9 mouse cellular contexts compared by ENCODE assay signal in genomic region chr2:16356106-16356818, GRCm38 (mm10). TPM values are rescaled to one million over a fixed set of nuclear protein-coding genes. Genes with fewer than 3 reads are reported as not detected.
DNase-seq lines count a peak whose midpoint lies in the region; ATAC-seq lines count a peak whose summit lies in the region.
"Had no signal": no experiment of that assay in that cellular context is flagged by ENCODE, and none has a peak within 500 bp of the region (broad histone marks: within the 10 kb centered on the region; RNA-seq: fewer than 3 reads in every experiment).

Plxdc2 (plus strand) TSS chr2:16356304.

- H3K27ac ChIP-seq in liver, embryonic 15.5 days (replicated peaks), result no peak within 1 kb of the TSS
- H3K27ac ChIP-seq in neural tube, embryonic 12.5 days, result 0 out of 2 replicates have a peak within 1 kb of the TSS, but pooled peaks have one; percentile 15

- H3K4me1 ChIP-seq in liver, embryonic 15.5 days (replicated peaks), result no peaks in the 10 kb centered on the region; the same call in none of the 2 replicates
- H3K4me1 ChIP-seq in neural tube, embryonic 12.5 days, result peaks cover 7% of the 10 kb centered on the region

- H3K4me3 ChIP-seq in liver, embryonic 15.5 days (replicated peaks), result peak within 1 kb of the TSS; percentile 45
- H3K4me3 ChIP-seq in neural tube, embryonic 12.5 days, result peak within 1 kb of the TSS; percentile 59

- intact Hi-C loops in heart, postnatal 25 days (cut with DNase I), result loop anchor here (5.0 to 10.0 kb wide), 5 partner anchors 379 to 971 kb away; no protein-coding TSS in a partner anchor

- WGBS in liver, embryonic 15.5 days (ENCODE audit: insufficient replicate concordance), result under 1% methylated on average over 38 of the region's 45 CpGs
- under 1% methylated on average over 38 of the region's 45 CpGs for WGBS in neural tube, embryonic 12.5 days

- H3K4me2 ChIP-seq in liver, embryonic 15.5 days, result peak within 1 kb of the TSS; percentile 65
- H3K4me2 ChIP-seq in neural tube, embryonic 12.5 days (replicated peaks), result peak within 1 kb of the TSS; percentile 81

- H3K36me3 ChIP-seq in liver, embryonic 15.5 days (replicated peaks), result no peaks in the 10 kb centered on the region
- H3K36me3 ChIP-seq in neural tube, embryonic 12.5 days, result no peaks in the 10 kb centered on the region
- H3K36me3 ChIP-seq: G1E had no signal

- H3K9ac ChIP-seq in liver, embryonic 15.5 days, result no peak within 1 kb of the TSS
- H3K9ac ChIP-seq in neural tube, embryonic 12.5 days, result peak within 1 kb of the TSS; percentile 62

- peak; percentile 49 for DNase-seq in CD4-positive, CD25-positive, alpha-beta regulatory T cell, adult 2 months (ENCODE audit: low read depth, low spot score)
- DNase-seq in cerebellum, adult 11-12 months, result peak; percentile 80
- DNase-seq in forelimb bud, embryonic 11.5 days (ENCODE audit: low read depth, low spot score), result peak; percentile 83
- peak; percentile 59 for DNase-seq in heart, postnatal 25 days (ENCODE audit: low spot score)
- DNase-seq in layer of hippocampus, adult 11-12 months (ENCODE audit: low spot score), result peak; percentile 86
- DNase-seq in thymus, adult 18-20 months, result peak; percentile 73 to 76

- peaks cover 29% of the 10 kb centered on the region for H3K27me3 ChIP-seq in liver, embryonic 15.5 days
- H3K27me3 ChIP-seq in neural tube, embryonic 12.5 days (replicated peaks), result peaks cover 4% of the 10 kb centered on the region; the same call in 1 of the 2 replicates

- H3K9me3 ChIP-seq in liver, embryonic 15.5 days (replicated peaks), result no peaks in the 10 kb centered on the region
- no peaks in the 10 kb centered on the region for H3K9me3 ChIP-seq in neural tube, embryonic 12.5 days
- H3K9me3 ChIP-seq: G1E had no signal

- ATAC-seq in liver, embryonic 15.5 days (ENCODE audit: insufficient read depth), result no peak
- peak; percentile 90 for ATAC-seq in neural tube, embryonic 12.5 days (ENCODE audit: low FRiP score, low read depth)

RNA-seq across cellular contexts. Expression of gene Plxdc2, which starts in this region (rescaled TPM):
- total RNA-seq in heart, postnatal 25 days (2021), result 10 to 100 TPM; 17.0 to 20.7 TPM
- 1.5 TPM in 2 replicates for polyA plus RNA-seq in liver, embryonic 15.5 days (2015; fragmentation: Nextera tagmentation; extraction: Ambion mirVana)
- polyA plus RNA-seq in neural tube, embryonic 12.5 days (2016; fragmentation: Nextera tagmentation; extraction: Ambion mirVana), result 21.6 and 22.4 TPM in 2 replicates
- polyA plus RNA-seq: G1E had no signal
